Mouse (Mus musculus) limb, embryonic 14.5 days (tissue): ENCODE measurements around the gene Shb. TPM values are rescaled to one million over a fixed set of nuclear protein-coding genes. Genes with fewer than 3 reads are reported as not detected.

ENCODE experiments used
- ATAC-seq: fragments of 200-750 bp; cut with Nextera tagmentation; 2 replicates; pipeline ENCODE4 v1.8.0; 2017; ENCODE audit warnings: low read depth, moderate number of reproducible peaks, moderate TSS enrichment; ENCODE audit not compliant: low FRiP score
- DNase-seq: peaks from one replicate; pipeline ENCODE4 v3.0.0-alpha.2; 2015; ENCODE audit warnings: low spot score
- H3K27ac ChIP-seq: fragments of 300-500 bp; sonication (generic); replicated peaks from 2 replicates; pipeline ENCODE4 v1.5.1; 2014; ENCODE audit warnings: low read depth, mild to moderate bottlenecking, low read length, moderate library complexity, mixed read lengths
- H3K27me3 ChIP-seq: fragments of 300-500 bp; sonication (generic); 2 replicates; pipeline ENCODE4 v1.6.1; 2014; ENCODE audit warnings: low read length, mixed read lengths; ENCODE audit not compliant: control insufficient read depth, insufficient read depth
- H3K36me3 ChIP-seq: fragments of 300-500 bp; sonication (generic); 2 replicates; pipeline ENCODE4 v1.6.1; 2014; ENCODE audit warnings: mild to moderate bottlenecking, low read length, moderate library complexity, mixed read lengths; ENCODE audit not compliant: control insufficient read depth, insufficient read depth
- H3K4me1 ChIP-seq: fragments of 300-500 bp; sonication (generic); 2 replicates; pipeline ENCODE4 v1.6.1; 2014; ENCODE audit warnings: antibody characterized with exemption, low read length, mixed read lengths; ENCODE audit not compliant: control insufficient read depth, insufficient read depth
- H3K4me2 ChIP-seq: fragments of 300-500 bp; sonication (generic); replicated peaks from 2 replicates; pipeline ENCODE4 v1.6.1; 2014; ENCODE audit warnings: low read depth, mild to moderate bottlenecking, low read length, moderate library complexity; ENCODE audit not compliant: severe bottlenecking
- H3K4me3 ChIP-seq: fragments of 300-500 bp; sonication (generic); replicated peaks from 2 replicates; pipeline ENCODE4 v1.5.1; 2014; ENCODE audit warnings: low read length
- H3K9ac ChIP-seq: fragments of 300-500 bp; sonication (generic); 2 replicates; pipeline ENCODE4 v1.6.1; 2014; ENCODE audit warnings: mild to moderate bottlenecking, low read depth, low read length, moderate library complexity; ENCODE audit not compliant: severe bottlenecking
- H3K9me3 ChIP-seq: fragments of 300-500 bp; sonication (generic); 2 replicates; pipeline ENCODE4 v1.6.1; 2016; ENCODE audit warnings: low read length; ENCODE audit not compliant: control insufficient read depth
- POLR2A ChIP-seq: fragments of 200-500 bp; IDR thresholded peaks from 2 replicates; pipeline ENCODE4 v1.8.0; 2012; ENCODE audit warnings: inconsistent platforms, mild to moderate bottlenecking, moderate library complexity, borderline replicate concordance; ENCODE audit not compliant: insufficient read depth, insufficient read length; ENCODE audit errors: extremely low read depth
- WGBS: fragments of 180-500 bp; shearing (Covaris S2); extraction: QIAGEN DNeasy Blood & Tissue Kit; methylation state at CpG from one replicate; pipeline ENCODE4 v1.1.7; 2014; 5-methylcytosine and 5-hydroxymethylcytosine counted together
- polyA plus RNA-seq, 2 experiments: library from polyadenylated mRNA; depleted of rRNA in 1 of 2; stranded (reverse) in 1 of 2; unstranded in 1 of 2; fragments of >200 nt; fragmentation: Nextera tagmentation in 1 of 2; extraction: Ambion mirVana in 1 of 2; gene quantifications; 2 replicates each; pipeline versions ENCODE4 v1.2.1 to v1.2.3; 2012 to 2014

Gene Shb
- polyA plus RNA-seq, 2 experiments: 10.6 to 19.0 TPM

- Histone ChIP-seq H3K27me3 (no peaks in the 10 kb centered on the region), H3K4me2 (no peak overlapping the region), H3K27ac (no peak overlapping the region), H3K4me3 (no peak overlapping the region), H3K9me3 (no peaks in the 10 kb centered on the region), H3K9ac (no peak overlapping the region), H3K36me3 (no peaks in the 10 kb centered on the region), H3K4me1 (peaks cover 41% of the 10 kb centered on the region)
- ATAC-seq (no peak), DNase-seq (no peak)
- 87% methylated on average over 5 of the region's 5 CpGs for WGBS
- TF ChIP-seq POLR2A: no peak
Observed at GRCm38 (mm10) chr4:45481431-45481830, 50.8 kb downstream of the Shb start.

DNA sequence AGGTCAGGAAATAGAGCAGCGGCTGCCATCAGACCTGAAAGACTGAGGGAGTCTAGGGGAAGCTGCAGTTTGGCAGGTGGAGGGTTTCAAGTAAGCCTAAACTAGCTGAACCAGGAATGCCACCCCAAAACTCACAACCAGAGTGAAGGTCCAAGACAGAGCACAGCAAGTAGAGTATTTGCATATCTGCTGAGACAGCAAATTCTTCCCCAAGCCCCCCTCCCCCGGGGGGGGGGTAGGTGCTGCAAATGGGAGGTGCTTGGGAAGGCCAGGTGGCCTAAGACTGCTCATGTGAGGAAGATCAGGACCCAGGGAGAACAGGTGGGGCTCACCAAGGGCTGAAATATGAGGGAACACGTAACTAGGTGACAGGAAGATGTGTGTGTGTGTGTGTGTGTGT, 51.7 kb downstream of the Shb start:
- no peak overlapping the region for H3K4me2 ChIP-seq
- DNase-seq (no peak), ATAC-seq (no peak)
- no peak overlapping the region for H3K9ac ChIP-seq
- H3K36me3 ChIP-seq: no peaks in the 10 kb centered on the region
- TF ChIP-seq POLR2A: no peak
- no peaks in the 10 kb centered on the region for H3K9me3 ChIP-seq
- H3K27ac ChIP-seq: no peak overlapping the region
- H3K4me3 ChIP-seq: no peak overlapping the region
- H3K4me1 ChIP-seq: peaks cover 44% of the 10 kb centered on the region
- 72% methylated on average over 3 of the region's 3 CpGs for WGBS
- no peaks in the 10 kb centered on the region for H3K27me3 ChIP-seq

- H3K4me3 ChIP-seq: no peak overlapping the region
- no peak overlapping the region for H3K27ac ChIP-seq
- H3K27me3 ChIP-seq: no peaks in the 10 kb centered on the region
- 40% methylated on average over 10 of the region's 10 CpGs for WGBS
- peaks cover 45% of the 10 kb centered on the region for H3K4me1 ChIP-seq
- no peak for TF ChIP-seq POLR2A
- no peak overlapping the region; the same call in 1 of the 2 replicates for H3K9ac ChIP-seq
- no peaks in the 10 kb centered on the region for H3K36me3 ChIP-seq
- no peaks in the 10 kb centered on the region for H3K9me3 ChIP-seq
- no peak for DNase-seq
- no peak for ATAC-seq
- H3K4me2 ChIP-seq: no peak overlapping the region
Observed at GRCm38 (mm10) chr4:45479433-45479832, 52.8 kb downstream of the Shb start.

DNA sequence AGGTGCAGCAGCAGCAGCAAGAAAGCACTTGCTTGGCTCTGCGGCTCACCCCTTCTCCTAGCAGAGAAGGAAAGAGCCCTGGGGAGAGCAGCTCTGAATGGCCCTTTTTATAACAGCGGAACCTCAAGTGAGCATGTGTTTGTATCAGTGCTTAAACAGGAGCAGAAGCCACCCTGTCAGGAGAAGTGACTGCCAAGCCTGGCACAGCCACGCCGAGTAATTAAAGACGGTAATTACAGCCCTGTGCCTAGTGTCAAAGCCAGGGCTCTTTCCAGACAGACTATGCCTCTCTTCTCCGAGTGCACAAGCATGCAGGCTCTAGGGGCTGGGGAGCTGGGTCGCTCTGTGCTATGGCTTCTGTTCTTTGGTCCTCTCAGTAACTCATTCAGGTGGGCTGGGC, 54.1 kb downstream of the Shb start:
- Histone ChIP-seq H3K4me1 (peaks cover 51% of the 10 kb centered on the region), H3K9me3 (no peaks in the 10 kb centered on the region), H3K9ac (no peak overlapping the region), H3K27ac (peak overlapping the region; percentile 48; the same call in 1 of the 2 replicates), H3K36me3 (no peaks in the 10 kb centered on the region), H3K4me2 (no peak overlapping the region), H3K4me3 (no peak overlapping the region), H3K27me3 (no peaks in the 10 kb centered on the region)
- WGBS: 29% methylated on average over 7 of the region's 7 CpGs
- no peak for TF ChIP-seq POLR2A
- peak; percentile 29; the same call in 1 of the 2 replicates for ATAC-seq
- DNase-seq: no peak

GRCm38 (mm10) chr4:45477047-45477446, 55.2 kb downstream of the Shb start:
- Histone ChIP-seq H3K9me3 (no peaks in the 10 kb centered on the region), H3K4me3 (no peak overlapping the region), H3K4me2 (no peak overlapping the region), H3K27ac (no peak overlapping the region), H3K9ac (no peak overlapping the region), H3K4me1 (peaks cover 63% of the 10 kb centered on the region), H3K27me3 (no peaks in the 10 kb centered on the region), H3K36me3 (no peaks in the 10 kb centered on the region)
- WGBS: 80% methylated on average over 3 of the region's 3 CpGs
- DNase-seq (no peak), ATAC-seq (no peak)
- TF ChIP-seq POLR2A: no peak

- Histone ChIP-seq H3K36me3 (no peaks in the 10 kb centered on the region), H3K4me1 (peaks cover 61% of the 10 kb centered on the region), H3K27me3 (no peaks in the 10 kb centered on the region), H3K9ac (no peak overlapping the region), H3K4me3 (no peak overlapping the region), H3K4me2 (no peak overlapping the region), H3K9me3 (no peaks in the 10 kb centered on the region), H3K27ac (no peak overlapping the region)
- no peak for ATAC-seq
- TF ChIP-seq POLR2A: no peak
- no peak for DNase-seq
- WGBS: 78% methylated on average over 5 of the region's 5 CpGs
Observed at GRCm38 (mm10) chr4:45474832-45475231, 57.4 kb downstream of the Shb start.
